Mouse (Mus musculus) embryo, embryonic 10.5 days (tissue): ENCODE data around the gene Mbd5.
A peak's percentile ranks its signal among the peaks of the same experiment; 100 is the strongest.

Experiments
- DNase-seq: peaks from one replicate; pipeline ENCODE4 v3.0.0-alpha.2; 2015; ENCODE audit warnings: low spot score

The Mbd5 gene

DNA sequence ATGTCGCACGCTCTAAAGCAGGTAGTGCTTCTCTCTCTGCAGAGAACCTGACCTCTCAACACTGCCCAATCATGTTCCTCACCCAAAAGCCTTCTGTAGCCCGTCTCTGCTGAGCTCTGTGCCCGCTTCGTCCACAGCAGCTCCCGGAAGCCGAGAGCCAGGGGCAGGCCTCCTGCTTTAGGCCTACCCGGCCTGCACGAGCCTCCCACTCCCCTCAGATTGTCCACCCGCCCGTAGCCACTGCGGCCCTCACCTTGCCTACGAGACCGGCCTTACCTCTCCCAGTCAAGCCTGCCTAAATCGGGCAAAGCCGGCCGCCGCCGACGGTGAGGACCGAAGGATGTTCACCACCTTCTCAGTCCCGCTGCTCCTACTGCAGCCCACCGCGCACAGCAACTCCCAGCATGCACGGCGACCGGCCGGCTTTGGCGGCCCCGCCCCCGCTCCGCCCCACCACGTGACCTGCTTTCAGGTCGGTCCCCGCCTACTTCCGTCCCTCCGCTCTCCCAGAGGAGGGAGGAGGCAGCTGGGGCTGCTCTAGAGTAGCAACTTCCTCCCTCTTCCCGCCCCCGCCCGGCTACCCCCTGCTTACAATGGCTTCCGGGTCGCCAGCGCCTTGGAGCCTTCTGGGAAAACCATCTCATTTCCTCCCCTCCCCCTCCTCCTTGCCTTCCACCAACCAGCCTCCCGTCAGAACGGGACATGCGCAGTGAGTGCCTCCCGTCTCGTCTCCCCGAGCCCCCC, at the start of gene Mbd5:
Mbd5 (plus strand) TSS at position 668 of the 744 bp plus-strand sequence.
- peak; percentile 99 for DNase-seq

DNA sequence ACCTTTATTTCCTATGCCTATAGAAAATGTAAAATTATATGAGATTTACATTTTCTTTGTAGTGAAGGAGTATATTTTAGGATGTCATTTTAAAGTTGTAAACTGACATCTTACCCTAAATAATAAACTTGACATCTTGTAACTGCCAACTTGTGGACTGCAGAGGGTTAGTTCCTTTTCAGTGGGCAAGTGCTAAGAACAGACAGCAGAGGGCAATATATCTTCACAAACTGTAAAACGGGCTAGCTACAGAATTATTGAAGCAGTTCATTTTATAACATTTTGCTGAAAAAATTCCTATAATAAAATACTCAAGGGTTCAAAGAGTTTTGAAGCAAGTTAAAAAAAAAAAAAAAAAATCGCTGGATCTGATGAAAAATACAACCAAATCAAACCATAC, 40.4 kb upstream of the Mbd5 start:
- peak; percentile 27 for DNase-seq

DNA sequence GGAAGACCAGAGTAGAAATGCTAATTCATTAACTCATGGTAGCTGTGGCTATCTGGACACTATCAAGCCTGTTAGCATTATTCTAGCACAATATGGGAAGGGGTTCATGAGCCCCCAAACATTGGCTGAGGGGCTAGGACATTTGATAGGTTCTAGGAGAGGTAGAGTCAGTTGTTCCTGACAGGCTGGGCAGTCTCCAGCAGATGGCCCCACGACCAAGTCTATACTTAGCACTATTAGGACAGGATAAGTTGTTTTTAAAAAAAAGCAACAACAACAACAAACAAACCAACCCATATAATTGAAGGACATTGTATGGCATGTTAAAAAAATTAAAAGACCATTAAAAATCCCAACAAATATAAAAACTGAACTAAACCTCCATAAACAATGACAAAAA, 35.1 kb upstream of the Mbd5 start:
- DNase-seq, result no peak

DNA sequence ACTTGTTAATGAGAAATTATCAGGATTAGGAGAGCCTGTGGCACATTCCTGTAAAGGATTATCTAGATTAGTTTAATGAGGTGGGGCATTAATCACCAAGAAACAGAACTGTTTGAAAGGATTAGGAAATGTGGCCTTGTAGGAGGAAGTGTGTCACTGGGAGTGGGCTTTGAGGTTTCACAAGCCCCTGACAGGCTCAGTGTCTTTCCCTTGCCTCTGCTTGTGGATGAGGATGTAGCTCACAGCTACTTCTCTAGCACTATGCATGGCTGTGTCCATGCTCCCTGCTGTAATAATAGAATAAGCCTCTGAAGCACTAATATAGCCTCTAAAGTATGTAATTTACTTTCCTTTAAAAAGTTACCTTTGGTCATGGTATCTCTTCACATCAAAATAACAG, 33.5 kb upstream of the Mbd5 start:
- DNase-seq, result no peak

DNA sequence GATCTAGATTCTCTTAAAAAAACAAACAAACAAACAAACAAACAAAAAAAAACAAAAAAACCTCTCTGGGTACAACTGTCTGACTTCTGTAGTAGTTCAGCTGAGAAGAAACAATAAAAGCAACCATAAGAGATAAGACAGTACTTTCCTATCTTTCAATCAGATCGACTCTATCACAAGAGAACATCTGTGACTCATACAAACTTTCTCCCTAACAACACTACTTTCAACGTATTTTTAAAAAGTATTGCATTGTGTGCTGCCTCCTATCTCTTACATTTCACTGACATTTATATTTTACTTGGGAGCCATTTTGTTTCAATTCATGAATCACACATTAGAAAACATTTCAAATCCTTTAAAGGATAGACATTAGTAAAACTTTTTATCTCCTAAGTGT, 14.2 kb upstream of the Mbd5 start:
- no peak for DNase-seq

DNA sequence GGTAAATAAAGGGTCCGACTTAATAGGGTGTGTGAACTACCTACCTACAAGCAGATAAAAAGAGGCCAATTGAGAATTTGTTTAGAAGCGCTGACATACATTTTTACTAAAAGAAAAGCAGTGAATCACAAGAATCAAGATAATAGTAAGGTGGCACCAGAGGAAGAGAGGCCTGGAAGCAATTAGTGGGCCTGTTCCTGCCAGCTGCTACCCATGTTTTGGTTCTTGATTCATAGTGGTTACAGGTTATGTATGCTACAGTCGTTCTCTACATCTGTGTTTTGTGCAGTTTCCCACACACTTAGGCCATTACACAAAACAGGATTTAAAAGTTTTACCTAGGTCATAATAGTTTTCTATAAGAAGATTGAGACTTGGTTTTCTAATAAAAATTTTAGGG, 1.5 kb upstream of the Mbd5 start:
- DNase-seq, result peak; percentile 21

DNA sequence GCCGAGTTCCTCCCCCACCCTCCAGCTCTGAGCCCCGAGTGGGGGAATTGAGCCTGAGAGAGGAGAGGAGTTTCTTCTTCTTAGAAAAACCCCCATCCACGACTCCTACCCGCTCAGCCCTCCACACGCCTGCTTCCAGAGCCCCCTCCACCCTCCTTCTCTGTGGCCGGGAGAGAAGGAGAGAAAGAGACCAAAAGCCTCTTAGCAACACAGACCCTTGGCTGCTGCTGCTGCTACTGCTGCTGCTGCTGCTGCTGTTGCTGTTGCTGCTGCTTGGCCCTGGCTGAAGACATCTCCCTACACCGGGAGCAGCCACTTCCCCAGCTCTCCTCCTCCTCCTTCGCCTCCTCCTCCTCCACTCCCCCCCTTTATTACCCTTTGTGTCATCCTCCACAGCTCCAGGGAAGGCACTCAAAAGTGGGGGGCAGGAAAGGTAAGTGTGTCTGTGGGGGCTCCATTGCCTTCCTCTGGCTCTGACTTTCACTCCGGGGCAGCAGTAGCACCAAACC, 489 bp downstream of the Mbd5 start:
- DNase-seq, result peak; percentile 64

DNA sequence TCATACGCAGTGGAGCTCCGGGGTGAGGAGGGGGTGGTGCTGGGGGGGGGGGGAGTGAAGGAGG, 776 bp downstream of the Mbd5 start, which contains the start of gene Orc4:
Orc4 (minus strand) TSS at position 26 of the 64 bp plus-strand sequence.
- no peak for DNase-seq

DNA sequence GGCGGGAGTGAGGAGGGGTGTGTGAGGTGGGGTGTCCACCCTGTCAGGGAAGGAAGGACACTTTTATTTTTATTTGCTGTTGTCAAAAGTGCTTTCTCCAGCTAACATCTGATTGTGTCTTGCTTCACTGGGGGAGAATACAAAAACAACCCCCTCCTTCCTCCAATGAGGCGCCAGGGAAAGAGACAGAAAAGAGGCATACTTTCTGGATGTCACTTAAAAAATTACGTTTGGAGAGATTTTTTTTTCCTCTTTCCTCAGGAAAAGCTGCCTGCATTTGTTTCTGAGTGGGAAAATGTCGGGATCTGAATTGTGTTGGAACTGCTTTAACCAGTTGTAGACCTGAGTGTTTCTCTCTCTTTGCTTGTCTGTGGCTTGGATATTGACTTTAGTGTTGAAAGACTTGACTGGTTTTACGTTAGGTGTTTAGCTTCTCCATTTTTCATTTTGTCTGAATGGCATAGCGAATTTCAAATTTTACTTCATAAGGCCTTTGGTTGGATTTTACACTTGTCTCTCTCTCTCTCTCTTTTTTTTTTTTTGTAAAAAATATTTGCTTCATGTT, 1.1 kb downstream of the Mbd5 start:
- DNase-seq, result peak; percentile 36

DNA sequence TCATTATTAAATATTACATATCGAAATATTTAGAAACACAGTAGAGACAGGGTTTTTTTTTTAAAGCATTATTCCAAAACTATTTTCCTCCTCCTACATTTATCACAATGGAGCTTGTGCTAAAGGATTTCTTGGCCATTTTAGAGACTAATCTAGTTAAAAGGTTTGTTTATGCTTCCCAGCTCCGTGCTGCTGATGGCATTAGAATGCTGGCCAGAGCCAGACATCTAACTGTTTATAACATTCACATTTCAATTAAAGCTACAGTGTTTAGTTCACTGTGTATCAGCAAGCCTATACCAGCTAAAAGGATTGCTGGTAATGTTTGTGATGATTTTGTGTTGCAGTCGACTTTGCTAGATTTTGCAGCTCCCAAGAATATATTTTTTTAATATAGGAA, 7.3 kb downstream of the Mbd5 start:
- DNase-seq, result no peak

DNA sequence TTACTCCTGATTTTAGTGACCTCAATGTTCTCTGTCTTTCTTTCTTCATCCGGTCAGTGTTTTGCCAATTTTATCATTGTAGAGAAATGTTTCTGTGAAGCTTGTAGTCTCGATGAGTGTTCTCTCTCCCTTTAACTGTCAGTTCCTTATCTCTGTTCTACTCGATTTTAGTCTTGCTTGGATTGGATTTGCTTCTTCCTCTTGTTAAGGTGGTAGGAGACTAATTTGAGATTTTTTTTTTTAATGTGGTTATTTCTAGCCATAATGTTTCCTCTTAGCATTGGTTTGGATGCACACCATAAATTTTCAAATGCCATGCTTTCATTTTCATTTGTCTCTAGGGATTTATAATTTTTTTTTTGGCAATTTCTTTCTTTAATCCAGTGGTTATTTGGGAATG, 29.6 kb downstream of the Mbd5 start:
- no peak for DNase-seq

DNA sequence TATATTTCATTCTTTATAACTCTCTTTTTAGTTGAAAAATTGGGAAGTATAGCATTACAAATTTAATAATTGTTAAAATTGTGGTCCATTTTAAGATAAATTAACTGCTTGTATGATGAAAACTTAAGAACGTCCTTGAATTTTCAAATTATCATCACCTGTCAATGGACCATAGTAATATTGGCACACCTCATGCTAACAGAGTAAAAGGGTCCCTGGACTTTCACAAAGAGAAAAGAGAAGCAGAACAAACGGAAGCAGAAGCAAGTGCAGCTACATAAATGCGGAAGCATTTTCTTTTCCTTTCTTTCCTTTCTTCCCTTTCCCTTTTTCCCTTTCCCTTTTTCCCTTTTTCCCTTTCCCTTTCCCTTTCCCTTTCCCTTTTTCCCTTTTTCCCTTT, 41.0 kb downstream of the Mbd5 start:
- DNase-seq, result no peak

DNA sequence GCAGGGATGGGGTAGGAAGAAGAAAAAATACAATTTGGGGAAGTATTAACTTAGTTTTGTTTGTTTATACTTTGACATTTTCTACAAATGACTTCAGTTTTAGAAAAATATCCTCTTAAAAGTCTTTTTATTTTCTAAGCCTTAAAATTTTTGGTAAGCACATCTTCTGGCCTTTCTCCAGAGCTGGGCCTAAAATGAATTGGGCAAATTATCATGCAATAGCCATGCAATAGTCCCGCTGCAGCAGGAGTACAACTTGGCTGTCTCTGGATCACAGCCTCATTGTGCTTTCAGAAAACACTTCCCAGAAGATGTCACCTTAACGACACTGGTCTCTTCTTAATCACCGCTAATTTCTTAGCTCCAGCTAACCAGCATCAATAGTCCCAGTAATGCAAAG, 91.2 kb downstream of the Mbd5 start:
- DNase-seq, result no peak

DNA sequence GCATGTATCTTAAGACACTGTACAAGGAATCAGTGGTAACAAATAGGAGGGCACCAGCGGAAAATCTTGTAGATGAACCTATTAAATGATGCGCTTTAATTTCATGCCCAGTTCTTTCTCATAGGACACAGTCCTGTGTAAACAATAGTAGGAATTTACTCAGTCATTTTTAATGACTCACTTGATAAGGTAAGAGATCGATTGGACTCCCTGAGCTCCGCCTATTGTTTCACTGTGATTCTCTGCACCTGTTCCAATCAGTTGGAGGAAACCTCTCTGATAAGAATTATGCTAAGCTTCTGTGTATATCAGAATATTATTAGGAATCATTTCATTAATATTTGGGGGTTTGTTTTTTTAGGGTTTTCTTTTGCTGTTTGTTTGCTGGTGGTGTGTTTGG, 100.7 kb downstream of the Mbd5 start:
- DNase-seq, result no peak

DNA sequence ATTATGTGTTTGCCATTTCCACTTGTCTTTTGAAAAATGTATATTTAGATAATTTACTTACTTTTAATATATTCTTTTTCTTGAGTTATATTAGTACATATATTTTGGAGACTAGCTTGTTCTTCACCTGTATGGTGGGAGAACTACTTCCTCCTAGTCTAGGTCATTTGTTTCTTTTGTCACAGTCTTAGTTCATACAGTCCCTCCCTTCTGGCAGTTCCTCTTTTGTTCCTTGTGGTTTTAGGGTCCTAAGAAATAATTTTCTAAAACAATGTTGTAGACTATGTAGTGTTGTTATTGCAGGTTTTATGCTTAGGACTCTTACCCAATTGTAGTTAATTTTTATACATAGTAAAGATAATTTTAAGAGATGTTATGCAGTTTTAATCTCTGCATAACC, 118.6 kb downstream of the Mbd5 start:
- no peak for DNase-seq

DNA sequence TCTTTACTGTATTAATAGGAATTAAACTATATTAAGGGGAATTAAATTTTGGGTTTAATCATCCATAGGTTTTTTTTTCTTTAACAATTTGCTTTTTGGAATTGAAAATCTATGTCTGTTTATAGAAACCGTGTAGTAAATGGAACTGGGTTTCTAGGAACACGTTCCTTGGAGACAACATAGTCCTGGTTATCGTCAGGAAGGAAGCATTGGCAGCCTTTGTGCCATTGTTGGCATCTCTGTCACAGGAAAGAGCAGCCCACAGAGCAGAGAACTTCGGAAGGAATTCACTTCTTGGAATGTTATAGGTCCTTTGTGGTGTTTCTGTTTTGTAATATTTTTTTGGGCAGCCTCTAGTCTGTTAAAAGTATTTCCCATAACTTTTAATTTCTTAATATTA, 135.7 kb downstream of the Mbd5 start:
- DNase-seq, result no peak

DNA sequence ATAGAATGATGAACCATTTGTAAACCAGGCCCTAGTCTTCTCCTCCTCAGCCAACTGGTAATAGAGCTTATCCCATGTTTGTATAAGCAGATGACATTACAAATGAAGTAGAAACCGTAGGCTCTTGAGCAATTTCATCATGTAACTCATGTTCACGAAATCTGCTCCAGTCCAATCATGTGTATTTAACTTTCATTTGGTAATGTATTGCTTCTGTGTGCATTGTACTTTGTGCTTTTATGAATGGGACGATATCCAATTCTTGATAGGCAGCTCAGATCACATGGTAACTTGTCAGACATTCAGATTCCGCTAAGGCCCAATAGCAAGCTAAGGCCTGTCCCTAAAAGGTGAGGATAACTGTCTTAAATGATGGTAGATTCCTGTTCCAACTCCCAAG, 141.5 kb downstream of the Mbd5 start:
- DNase-seq, result no peak

DNA sequence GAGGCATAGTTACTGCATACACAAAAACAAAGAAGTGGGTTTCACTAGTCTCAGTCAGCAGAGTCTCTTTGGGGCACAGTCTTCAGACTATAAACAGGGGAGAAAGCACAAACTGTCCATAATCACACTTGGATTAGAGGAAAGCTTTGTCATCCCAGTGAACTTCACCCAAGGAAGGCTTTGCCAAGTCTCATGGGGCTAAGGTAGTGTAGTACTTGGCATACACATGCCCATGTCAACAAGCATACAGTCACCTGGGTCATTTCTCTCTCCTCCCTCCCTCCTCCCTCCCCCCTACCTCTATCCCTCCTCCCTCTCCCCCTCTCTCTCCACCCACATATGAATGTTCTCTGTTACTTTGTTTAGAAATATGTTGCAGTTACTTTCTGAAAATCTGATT, 147.5 kb downstream of the Mbd5 start:
- no peak for DNase-seq

DNA sequence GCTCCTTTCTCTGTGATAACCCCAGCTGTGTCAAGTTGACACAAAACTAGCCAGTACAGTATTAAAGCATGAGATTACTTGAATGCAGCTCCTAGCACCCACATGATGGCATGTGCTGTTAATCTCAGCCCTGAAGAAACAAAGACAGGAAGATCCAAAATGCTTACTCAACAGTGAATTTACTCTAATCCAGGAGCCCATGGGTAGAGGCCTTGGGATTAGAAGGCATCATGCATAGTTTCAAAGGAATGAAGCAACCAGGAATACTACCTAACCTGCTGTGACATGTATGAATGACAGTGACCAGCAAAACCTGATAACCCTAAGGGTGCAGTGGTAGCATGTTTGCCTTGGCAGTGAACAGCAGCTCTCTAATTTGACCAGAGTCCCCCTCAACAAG, 159.6 kb downstream of the Mbd5 start:
- DNase-seq, result no peak

DNA sequence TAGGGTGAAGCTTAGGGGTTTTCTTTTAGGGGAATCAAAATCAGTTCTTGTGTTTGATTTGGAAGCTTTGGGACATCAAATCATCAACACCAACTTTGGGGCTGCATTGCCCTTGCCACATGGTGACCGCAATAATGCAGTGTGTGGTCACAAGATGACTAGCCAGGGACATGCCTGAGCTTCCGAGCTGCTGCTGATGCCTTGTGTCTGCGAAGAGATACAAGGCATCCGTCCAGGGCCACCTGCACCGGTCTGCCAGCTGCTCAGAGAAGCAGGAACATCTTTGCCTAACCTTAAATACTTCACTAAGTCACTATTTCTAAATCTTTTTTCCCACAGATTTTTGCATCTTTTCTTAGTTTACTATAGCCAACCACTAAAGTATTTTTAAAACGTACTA, 170.6 kb downstream of the Mbd5 start:
- DNase-seq, result no peak

DNA sequence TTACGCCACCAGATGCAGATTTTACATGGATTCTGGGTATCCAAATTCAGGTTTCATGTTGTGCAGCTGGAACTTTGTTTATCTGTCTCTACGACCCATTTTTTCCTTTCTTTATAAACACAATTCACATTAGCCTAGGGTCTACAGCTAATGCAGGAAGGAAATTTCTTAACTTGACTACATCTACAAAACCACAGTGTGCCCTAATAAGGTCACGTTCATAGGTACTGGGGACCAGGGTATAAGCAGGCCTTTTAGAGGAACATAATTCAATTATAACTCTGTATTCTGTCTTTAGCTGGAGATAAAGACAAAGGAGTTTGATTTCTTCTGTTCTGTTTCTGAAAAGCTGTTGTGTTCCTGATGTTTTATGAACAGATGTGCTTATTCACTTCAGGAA, 172.3 kb downstream of the Mbd5 start:
- DNase-seq, result no peak

DNA sequence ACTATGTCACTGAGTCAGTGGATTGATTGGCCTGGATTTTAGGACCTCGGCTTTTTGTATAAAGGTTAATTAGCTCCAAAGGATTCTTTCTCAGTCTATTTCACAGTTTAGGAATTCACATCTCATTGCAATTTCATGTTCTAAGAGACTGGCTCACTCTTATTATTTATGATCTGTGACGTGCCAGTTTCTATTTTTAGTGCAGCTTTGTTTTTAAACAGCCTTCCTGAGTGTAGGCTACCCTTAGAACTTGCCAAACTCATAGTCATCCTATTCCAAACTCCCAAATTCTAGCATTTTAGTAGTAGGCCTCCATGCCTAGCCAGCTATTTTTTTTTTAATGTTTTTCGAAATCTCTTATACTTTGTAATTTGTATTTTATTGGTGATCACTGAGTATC, 192.9 kb downstream of the Mbd5 start:
- DNase-seq, result no peak

DNA sequence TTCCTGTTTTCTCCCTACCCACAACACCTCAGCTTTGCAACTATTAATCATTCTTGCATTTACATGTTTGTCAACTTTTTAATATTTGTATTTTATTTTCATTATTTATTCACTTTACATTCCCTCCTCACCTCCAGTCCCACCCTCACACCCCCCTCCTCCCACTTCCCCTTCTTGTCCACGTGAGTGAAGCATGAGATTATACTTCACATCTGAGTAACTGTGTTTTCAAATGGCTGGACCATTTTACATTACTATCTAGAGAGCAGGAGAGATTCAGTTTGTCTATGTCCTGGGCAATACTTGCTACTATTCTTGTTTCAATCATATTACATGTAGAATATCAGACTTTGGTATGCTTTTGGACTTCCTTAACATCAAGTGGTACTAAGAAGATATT, 204.3 kb downstream of the Mbd5 start:
- DNase-seq, result no peak

DNA sequence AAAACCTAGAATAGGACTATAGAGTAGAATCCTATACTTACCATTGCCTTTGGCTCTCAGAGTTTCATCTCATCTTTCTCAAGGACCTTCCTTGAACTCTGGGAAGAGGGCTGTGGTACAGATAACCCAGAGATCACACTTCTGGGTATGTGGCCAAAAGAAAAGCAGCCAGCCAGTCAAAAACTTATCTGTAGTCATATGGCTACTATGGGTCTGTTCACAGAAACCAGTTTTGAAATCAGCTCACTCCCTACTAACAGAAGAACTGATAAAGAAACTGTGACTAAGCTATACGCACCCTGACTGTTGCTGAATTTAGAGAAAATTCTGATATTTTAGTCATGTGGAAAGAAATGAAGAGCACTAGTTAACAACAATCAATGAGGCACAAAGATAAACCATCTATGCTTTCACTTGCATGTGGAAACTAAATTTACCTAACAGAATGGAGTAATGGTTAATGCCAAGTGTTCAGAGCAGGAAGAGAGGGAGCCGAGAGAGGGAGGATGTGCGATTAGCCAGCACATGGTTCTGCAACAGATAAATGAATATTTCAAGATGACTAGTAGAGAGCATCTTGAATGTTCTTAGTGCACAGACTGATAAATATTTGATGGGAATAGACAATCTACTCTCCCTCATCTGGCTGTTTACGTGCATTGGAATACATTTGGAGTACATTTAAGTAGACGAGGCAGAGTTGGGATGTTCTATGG, 211.1 kb downstream of the Mbd5 start:
- DNase-seq, result no peak
